Mouse (Mus musculus): ENCODE results near the gene Myo1g. TPM values are rescaled to one million over a fixed set of nuclear protein-coding genes. Genes with fewer than 3 reads are reported as not detected.

Myo1g gene
- polyA plus RNA-seq, 1 experiment from 2014 or later, result 0.86 TPM

DNA sequence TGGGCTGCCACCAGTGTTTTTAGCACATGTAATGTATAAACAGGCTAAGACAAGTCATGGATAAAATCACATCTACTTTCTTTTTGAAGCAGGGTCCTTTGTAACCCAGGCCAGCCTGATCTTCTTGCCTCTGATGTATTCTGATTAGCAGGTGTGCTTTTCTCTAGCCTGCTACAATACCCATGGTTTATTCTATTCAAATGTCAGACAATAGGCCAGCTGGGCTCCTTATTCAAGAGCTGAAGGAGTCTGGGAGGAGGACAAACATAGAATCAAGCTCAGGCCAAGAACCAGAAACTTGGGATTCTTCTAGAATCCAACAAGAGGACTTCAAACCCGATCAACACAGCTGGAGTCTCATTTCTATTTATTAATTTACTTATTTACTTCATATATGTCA is 4.5 kb upstream of the Myo1g start:
- no peak for DNase-seq (ENCODE audit: low spot score)
- no peak overlapping the region for H3K4me3 ChIP-seq
- peaks cover 3% of the 10 kb centered on the region for H3K4me1 ChIP-seq
- H3K27me3 ChIP-seq (ENCODE audit: low read depth, poor library complexity, severe bottlenecking), result no peaks in the 10 kb centered on the region
- H3K27ac ChIP-seq, result no peak overlapping the region
- H3K9me3 ChIP-seq (replicated peaks), result no peaks in the 10 kb centered on the region
- H3K36me3 ChIP-seq, result peaks cover 37% of the 10 kb centered on the region
- WGBS, result 93% methylated on average over 1 of the region's 1 CpGs

DNA sequence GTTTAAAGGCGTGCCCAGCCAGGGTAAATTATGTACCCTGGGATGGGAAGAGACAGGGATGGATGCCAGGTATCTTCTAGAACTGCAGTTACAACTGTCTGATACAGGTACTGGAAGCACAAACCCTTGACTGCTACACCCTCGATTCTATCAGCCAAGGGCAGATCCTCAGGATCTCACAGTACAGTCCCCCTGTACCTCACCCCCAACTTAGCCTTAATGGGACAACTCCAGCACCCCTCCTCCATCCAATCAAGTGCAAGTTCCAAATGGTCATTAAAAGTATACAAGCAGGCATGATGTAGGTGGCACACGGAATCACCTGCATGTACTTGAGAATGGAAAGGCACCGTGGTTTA is 4.1 kb upstream of the Myo1g start:
- 92% methylated on average over 4 of the region's 4 CpGs for WGBS
- H3K27ac ChIP-seq, result no peak overlapping the region

DNA sequence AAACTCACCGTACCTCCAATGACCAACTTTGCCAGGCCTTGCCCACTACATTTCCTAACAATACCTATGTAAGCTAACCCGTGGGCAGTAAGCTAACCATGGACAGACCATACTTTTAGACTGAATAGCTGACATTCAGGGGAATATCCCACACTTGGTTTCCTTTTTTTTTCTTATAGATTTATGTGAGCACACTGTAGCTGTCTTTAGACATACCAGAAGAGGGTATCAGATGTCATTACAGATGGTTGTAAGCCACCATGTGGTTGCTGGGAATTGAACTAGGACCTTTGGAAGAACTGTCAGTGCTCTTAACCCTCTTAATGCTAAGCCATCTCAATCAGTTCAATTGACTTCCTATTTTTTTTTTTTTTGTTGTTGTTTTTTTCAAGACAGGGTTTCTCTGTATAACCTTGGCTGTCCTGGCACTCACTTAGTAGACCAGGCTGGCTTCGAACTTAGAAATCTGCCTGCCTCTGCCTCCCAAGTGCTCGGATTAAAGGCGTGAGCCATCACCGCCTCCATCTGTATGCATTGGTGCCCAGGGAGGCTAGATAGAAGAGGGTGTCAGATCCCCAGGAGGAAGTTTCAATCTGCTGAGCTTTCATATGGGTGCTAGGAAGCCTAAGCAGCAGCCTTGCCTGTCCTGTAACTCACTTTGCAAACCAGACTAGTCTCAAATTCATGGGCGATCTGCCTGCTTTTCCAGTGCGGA is 3.6 kb upstream of the Myo1g start:
- Histone ChIP-seq H3K4me1 (peaks cover 3% of the 10 kb centered on the region), H3K27me3 (ENCODE audit: low read depth, poor library complexity, severe bottlenecking) (no peaks in the 10 kb centered on the region), H3K36me3 (peaks cover 37% of the 10 kb centered on the region), H3K27ac (no peak overlapping the region), H3K9me3 (replicated peaks) (no peaks in the 10 kb centered on the region), H3K4me3 (no peak overlapping the region)
- DNase-seq (ENCODE audit: low spot score), result no peak
- 90% methylated on average over 8 of the region's 8 CpGs for whole genome bisulfite sequencing

More for the DNA sequence above, 4.1 kb upstream of the Myo1g start:
- H3K4me1 ChIP-seq, result peaks cover 3% of the 10 kb centered on the region
- no peaks in the 10 kb centered on the region for H3K9me3 ChIP-seq (replicated peaks)
- H3K36me3 ChIP-seq, result peaks cover 37% of the 10 kb centered on the region
- no peak overlapping the region for H3K4me3 ChIP-seq
- no peak for DNase-seq (ENCODE audit: low spot score)
- H3K27me3 ChIP-seq (ENCODE audit: low read depth, poor library complexity, severe bottlenecking), result no peaks in the 10 kb centered on the region

DNA sequence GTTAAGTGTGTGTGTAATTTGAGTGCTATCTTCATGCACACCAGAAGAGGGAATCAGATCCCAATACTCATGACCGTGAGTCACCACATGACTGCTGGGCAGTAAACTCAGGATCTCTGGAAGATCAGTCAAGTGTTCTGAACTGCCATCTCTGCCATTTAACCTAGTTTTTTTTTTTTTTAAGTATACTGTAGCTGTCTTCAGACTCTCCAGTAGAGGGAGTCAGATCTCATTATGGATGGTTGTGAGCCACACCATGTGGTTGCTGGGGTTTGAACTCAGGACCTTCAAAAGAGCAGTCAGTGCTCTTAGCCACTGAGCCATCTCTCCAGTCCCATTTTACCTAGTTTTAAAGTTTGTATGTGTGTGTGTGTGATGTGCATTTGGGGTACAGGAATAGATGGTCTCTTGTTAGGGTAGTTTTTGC is 2.9 kb upstream of the Myo1g start:
- no peak overlapping the region for H3K27ac ChIP-seq
- DNase-seq (ENCODE audit: low spot score), result no peak
- no peaks in the 10 kb centered on the region for H3K27me3 ChIP-seq (ENCODE audit: low read depth, poor library complexity, severe bottlenecking)
- H3K4me3 ChIP-seq, result no peak overlapping the region
- 62% methylated on average over 1 of the region's 1 CpGs for WGBS
- peaks cover 37% of the 10 kb centered on the region for H3K36me3 ChIP-seq
- H3K9me3 ChIP-seq (replicated peaks), result no peaks in the 10 kb centered on the region
- peaks cover 3% of the 10 kb centered on the region; the same call in 1 of the 2 replicates for H3K4me1 ChIP-seq

DNA sequence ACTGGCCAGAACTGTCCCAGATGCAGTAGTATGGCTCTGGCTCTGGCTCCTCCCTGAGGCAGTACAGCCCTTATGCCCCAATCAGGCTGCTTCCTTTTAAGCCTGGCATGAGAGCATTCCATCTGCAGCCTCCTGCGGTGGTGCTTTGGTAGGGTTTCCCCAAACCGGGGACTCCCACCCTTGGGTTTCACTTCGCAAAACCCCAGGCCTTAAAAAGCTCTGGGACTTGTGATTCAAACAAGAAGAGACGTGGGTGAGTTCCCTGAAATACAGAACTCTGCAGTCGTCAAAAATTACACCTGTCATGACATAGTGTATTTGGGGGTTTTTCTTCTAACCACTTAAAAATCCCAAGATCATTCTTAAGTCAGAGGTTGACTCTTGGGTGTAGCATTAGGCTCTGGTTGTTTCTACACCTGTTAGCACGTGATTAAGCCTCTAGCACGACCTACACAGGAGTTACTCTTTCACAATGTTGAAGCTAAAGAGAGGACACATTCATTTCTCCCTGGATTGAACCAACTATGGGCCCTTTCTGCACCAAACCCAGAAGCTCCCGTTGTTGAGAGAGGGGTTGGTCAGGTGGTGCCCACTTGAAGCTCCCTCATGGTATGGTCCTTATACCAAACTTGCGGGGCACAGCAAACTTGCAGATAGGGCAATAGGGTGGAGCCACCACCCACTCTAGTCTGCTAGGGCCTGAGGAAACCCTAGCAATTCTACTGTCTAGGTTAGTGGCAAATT is 2.2 kb upstream of the Myo1g start:
- Histone ChIP-seq H3K4me1 (peaks cover 3% of the 10 kb centered on the region; the same call in 1 of the 2 replicates), H3K27ac (no peak overlapping the region), H3K9me3 (replicated peaks) (no peaks in the 10 kb centered on the region), H3K27me3 (ENCODE audit: low read depth, poor library complexity, severe bottlenecking) (no peaks in the 10 kb centered on the region), H3K4me3 (no peak overlapping the region), H3K36me3 (peaks cover 37% of the 10 kb centered on the region)
- 74% methylated on average over 9 of the region's 9 CpGs for WGBS
- DNase-seq (ENCODE audit: low spot score), result no peak

DNA sequence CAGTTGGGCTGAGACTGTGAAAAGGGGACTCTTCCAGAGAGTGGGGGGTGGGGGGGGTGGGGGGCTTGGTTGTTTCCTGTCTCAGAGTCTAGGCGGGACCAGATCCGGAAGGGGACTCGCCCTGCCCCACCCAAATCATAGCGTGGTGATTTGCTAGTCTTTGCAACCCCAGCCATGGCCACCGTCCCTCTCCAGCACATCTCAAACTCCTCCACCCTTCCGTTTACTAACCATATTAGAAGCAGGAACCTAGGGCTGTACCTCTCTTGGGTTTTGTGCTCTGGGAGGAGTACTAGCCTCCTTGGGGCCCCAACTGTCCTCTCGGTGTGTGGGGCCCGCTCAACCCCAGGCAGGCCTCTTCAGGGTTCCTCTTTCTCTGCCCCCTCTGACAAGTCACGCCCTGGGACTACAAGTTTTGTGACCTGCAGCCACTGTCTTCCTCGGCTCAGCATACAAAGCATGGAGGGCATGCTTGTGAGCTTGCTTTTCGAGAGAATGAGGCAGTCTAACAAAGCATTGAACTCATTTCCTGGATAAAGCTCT is 1.2 kb downstream of the Myo1g start:
- H3K36me3 ChIP-seq, result peaks cover 13% of the 10 kb centered on the region
- H3K4me1 ChIP-seq, result no peaks in the 10 kb centered on the region; the same call in 1 of the 2 replicates
- H3K4me3 ChIP-seq, result no peak overlapping the region
- no peak for DNase-seq (ENCODE audit: low spot score)
- H3K27ac ChIP-seq, result no peak overlapping the region
- 78% methylated on average over 11 of the region's 11 CpGs for WGBS
- no peaks in the 10 kb centered on the region for H3K27me3 ChIP-seq (ENCODE audit: low read depth, poor library complexity, severe bottlenecking)
- H3K9me3 ChIP-seq (replicated peaks), result no peaks in the 10 kb centered on the region

DNA sequence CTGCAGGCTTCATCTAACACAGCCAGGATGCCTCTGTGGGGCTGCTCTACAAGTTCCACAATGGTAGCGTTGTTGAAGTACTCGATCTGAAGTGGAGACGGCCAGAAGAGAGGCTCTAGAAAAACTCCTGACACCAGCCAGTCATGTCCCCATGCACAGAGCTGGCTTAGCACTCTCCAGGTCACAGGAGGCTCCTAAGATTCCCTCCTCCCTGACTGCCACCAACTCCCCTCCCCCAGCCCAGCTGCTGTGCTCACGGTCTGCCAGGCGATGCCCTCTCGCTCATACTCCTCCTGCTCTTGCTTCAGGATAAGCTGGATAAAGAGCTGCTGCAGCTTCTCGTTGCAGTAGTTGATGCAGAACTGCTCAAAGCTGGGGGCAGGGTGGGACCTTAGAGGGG is 5.9 kb downstream of the Myo1g start:
- Histone ChIP-seq H3K27me3 (ENCODE audit: low read depth, poor library complexity, severe bottlenecking) (no peaks in the 10 kb centered on the region), H3K27ac (no peak overlapping the region), H3K36me3 (no peaks in the 10 kb centered on the region), H3K4me1 (no peaks in the 10 kb centered on the region; the same call in 1 of the 2 replicates), H3K4me3 (no peak overlapping the region), H3K9me3 (replicated peaks) (no peaks in the 10 kb centered on the region)
- 53% methylated on average over 7 of the region's 7 CpGs for WGBS
- no peak for DNase-seq (ENCODE audit: low spot score)

DNA sequence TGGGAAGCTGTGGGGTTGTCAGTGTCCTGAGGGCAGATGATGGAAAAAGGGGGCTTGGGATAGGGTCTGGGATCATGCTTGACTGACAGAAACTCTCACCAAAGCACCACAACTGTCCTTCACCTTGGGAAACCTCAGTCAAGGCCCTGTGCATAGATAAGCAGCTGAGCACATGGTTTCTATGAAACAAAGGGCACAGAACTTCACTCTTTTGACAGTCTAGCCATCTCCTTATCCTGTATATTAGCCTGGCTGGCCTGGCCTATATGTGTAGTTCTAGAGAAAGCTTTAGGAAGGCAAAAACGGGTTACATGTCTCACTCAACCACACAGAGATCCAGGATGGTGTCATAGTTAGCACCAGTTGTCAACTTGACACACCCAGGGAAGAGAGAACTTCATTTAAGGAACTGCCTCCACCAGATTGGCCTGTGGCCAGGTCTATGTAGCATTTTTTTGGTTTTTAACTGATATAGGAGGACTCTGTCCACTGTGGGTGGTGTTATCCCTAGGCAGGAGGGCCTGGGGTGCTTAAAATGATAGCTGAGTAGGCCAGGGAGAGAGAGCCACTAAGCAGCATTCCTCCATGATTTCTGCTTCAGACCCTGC is 12.4 kb downstream of the Myo1g start:
- Histone ChIP-seq H3K4me3 (no peak overlapping the region), H3K27ac (no peak overlapping the region), H3K27me3 (ENCODE audit: low read depth, poor library complexity, severe bottlenecking) (no peaks in the 10 kb centered on the region), H3K36me3 (no peaks in the 10 kb centered on the region), H3K9me3 (replicated peaks) (no peaks in the 10 kb centered on the region), H3K4me1 (no peaks in the 10 kb centered on the region)
- DNase-seq (ENCODE audit: low spot score), result no peak
- 69% methylated on average over 1 of the region's 1 CpGs for WGBS

DNA sequence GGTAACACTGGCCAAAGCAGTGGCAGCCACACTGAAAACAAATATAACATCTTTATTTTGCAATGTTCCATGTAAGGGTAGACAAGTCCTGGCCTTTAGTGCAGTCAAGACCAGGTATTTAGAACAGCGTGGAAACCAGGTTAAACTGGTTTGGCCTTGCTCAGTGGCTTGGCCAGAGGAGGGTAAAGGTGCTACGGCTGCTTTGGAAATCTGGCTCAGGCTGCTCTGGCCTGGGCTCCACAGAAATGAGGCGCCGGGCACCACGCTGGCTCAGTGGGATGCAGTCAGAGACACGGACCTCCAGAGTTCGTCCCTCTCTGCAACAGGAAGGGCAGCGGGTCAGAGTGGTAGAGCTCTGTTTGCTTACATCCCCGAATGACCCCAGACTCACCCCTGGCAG is 14.2 kb downstream of the Myo1g start:
- DNase-seq (ENCODE audit: low spot score), result no peak
- Histone ChIP-seq H3K27me3 (ENCODE audit: low read depth, poor library complexity, severe bottlenecking) (no peaks in the 10 kb centered on the region), H3K4me3 (no peak overlapping the region), H3K27ac (no peak overlapping the region), H3K4me1 (no peaks in the 10 kb centered on the region), H3K36me3 (no peaks in the 10 kb centered on the region), H3K9me3 (replicated peaks) (no peaks in the 10 kb centered on the region)
- WGBS, result 87% methylated on average over 9 of the region's 9 CpGs

DNA sequence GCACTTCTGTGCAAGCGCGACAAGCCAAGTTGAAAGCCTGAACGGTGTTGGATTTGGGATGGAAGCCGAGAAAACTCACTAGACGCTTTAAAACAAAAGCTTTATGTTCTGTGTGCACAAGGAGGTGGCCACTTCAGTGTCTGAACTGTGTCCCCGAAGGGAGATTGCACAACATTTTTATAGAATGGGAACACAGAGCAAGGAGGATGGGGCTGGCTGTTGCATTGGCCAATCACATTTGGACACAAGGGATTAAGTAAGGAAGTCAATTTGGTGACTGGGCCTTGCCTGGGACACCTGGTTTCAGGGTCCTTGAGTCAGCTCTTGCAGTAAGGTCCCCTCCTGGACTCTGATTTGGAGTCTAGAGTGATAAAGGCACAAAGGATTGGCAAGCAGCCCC is 16.1 kb downstream of the Myo1g start:
- Histone ChIP-seq H3K4me3 (no peak overlapping the region), H3K4me1 (no peaks in the 10 kb centered on the region), H3K9me3 (replicated peaks) (no peaks in the 10 kb centered on the region), H3K27ac (no peak overlapping the region), H3K27me3 (ENCODE audit: low read depth, poor library complexity, severe bottlenecking) (no peaks in the 10 kb centered on the region), H3K36me3 (no peaks in the 10 kb centered on the region)
- 88% methylated on average over 6 of the region's 6 CpGs for WGBS
- no peak for DNase-seq (ENCODE audit: low spot score)

DNA sequence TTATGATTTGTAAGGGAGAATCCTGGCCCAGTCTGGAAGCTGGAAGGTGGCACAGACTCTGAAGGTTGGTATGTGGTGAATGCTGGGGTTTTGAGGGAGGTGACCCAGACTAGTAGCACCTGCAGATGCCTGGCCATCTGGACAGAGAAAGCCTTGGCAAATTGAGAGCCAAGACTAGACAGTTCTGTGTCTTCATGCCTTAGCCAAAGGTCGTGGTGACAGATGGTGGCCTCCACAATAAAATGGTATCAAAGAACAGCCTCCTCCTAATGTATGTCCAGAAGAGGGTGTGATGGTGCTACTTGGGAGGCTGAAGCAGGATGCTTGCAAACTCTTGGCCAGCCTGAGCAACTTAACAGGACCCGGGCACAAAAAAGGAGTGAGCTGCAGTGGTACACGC is 16.5 kb downstream of the Myo1g start:
- Histone ChIP-seq H3K27ac (no peak overlapping the region), H3K4me3 (no peak overlapping the region), H3K4me1 (no peaks in the 10 kb centered on the region), H3K36me3 (no peaks in the 10 kb centered on the region), H3K9me3 (replicated peaks) (no peaks in the 10 kb centered on the region), H3K27me3 (ENCODE audit: low read depth, poor library complexity, severe bottlenecking) (no peaks in the 10 kb centered on the region)
- DNase-seq (ENCODE audit: low spot score), result no peak
- 80% methylated on average over 3 of the region's 3 CpGs for WGBS

DNA sequence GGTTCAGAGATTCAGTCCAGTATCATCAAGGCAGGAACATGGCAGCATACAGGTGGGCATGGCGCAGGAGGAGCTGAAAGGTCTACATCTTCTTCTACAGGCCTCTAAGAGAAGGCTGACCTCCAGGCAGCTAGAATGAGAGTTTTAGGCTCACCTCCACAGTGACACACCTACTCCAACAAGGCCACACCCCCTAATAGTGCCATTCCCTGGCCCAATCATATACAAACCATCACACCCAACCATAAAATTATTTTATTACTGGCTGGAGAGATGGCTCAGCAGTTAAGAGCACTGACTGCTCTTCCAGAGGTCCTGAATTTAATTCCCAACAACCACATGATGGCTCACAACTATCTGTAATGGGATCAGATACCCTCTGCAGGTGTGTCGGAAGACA is 18.3 kb downstream of the Myo1g start:
- Histone ChIP-seq H3K9me3 (replicated peaks) (no peaks in the 10 kb centered on the region), H3K4me1 (no peaks in the 10 kb centered on the region), H3K36me3 (no peaks in the 10 kb centered on the region), H3K4me3 (no peak overlapping the region), H3K27ac (no peak overlapping the region), H3K27me3 (ENCODE audit: low read depth, poor library complexity, severe bottlenecking) (no peaks in the 10 kb centered on the region)
- no peak for DNase-seq (ENCODE audit: low spot score)
- WGBS, result 96% methylated on average over 2 of the region's 2 CpGs

DNA sequence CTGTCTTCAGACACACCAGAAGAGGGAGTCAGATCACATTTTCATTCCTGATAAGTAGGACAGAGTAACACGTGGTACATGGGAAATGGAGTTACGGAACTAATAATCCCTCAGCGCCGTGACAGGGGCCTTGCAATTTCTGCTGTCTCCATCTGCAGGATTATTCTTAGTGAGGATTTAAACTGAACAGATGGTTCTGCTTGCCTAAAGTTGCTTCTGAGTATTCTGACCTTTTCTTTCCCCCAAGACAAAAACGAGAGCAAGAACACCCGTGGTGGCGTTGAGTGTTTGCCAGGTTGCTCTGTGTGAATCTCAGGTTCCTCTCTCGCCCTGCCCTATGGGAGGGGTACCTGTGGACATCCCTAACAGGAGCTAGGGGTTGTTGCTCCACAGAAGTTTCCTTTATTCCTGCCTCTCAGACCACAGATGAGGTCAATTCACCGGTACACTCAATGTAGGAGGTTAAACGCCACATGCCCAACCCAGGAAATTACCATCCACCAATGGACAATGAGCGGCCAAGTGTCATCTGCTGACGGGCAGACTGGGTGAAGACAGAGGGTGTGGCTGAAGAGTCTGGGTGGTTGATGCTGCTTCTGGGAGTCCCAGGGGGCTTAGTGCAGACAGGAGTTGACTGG is 23.3 kb downstream of the Myo1g start:
- no peak overlapping the region for H3K4me3 ChIP-seq
- WGBS, result 83% methylated on average over 12 of the region's 12 CpGs
- DNase-seq (ENCODE audit: low spot score), result no peak
- H3K4me1 ChIP-seq, result no peaks in the 10 kb centered on the region
- no peak overlapping the region for H3K27ac ChIP-seq
- H3K27me3 ChIP-seq (ENCODE audit: low read depth, poor library complexity, severe bottlenecking), result no peaks in the 10 kb centered on the region
- H3K9me3 ChIP-seq (replicated peaks), result no peaks in the 10 kb centered on the region
- H3K36me3 ChIP-seq, result no peaks in the 10 kb centered on the region

Data from limb, embryonic 10.5 days (tissue).